Mouse (Mus musculus): Measurements from ENCODE around the gene Ifnl3. TPM values are rescaled to one million over a fixed set of nuclear protein-coding genes. Genes with fewer than 3 reads are reported as not detected.

Ifnl3 gene
- polyA plus RNA-seq, 1 experiment from 2014 or later = not detected

DNA sequence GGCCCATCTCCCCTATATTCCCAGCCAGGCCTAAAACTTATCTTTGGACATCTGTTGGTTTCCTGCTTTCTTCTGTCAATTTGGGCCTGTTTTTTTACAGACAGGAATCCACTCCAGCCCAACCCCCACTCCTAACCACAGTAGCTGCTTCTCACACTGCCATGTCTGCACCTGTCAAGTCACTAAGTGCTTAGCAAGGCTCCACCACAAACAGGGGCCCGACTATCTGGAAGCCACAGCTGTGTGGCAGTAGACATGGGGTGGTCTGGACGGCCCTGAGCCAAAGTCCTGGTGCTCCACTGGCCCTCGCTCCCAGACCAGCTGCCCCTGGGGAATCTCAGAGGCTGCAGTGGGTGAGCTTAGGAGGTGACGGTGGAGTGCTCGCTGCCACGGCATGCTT is 35.1 kb downstream of the Ifnl3 start:
- Histone ChIP-seq H3K4me2 (ENCODE audit: low read depth, low read length) (no peak overlapping the region), H3K36me3 (ENCODE audit: control insufficient read depth, insufficient read depth, low read length) (peaks cover 18% of the 10 kb centered on the region), H3K9ac (ENCODE audit: low read depth, low read length) (no peak overlapping the region), H3K27ac (ENCODE audit: low read length) (no peak overlapping the region), H3K27me3 (replicated peaks; ENCODE audit: control insufficient read depth, insufficient read depth, low read length) (no peaks in the 10 kb centered on the region), H3K4me3 (ENCODE audit: low read length) (no peak overlapping the region), H3K9me3 (ENCODE audit: control insufficient read depth, low read length) (no peaks in the 10 kb centered on the region), H3K4me1 (ENCODE audit: control insufficient read depth, insufficient read depth, low read length) (peaks cover 16% of the 10 kb centered on the region)
- WGBS = 76% methylated on average over 6 of the region's 6 CpGs
- ATAC-seq = no peak

DNA sequence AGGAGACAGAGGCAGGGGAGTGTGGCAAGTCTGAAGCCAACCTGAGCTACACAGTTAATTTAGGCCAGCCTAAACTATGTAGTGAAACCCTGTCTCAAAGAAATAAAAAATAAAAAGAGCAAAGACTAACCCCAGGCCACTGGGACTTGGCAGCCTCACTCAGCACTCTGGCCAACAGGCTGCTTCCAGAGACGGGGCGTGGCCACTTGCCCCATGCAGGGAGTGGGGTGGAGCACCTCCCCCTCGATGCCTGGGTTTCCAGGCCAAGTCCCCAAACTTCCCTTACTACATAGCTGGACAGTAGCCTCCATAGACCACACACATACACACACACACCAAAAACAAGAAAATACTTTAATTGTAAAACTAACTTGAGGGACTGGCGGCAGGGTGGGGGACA is 35.9 kb downstream of the Ifnl3 start:
- H3K9ac ChIP-seq (ENCODE audit: low read depth, low read length) = no peak overlapping the region
- H3K27ac ChIP-seq (ENCODE audit: low read length) = no peak overlapping the region
- ATAC-seq = 0 out of 2 replicates have a peak, but pooled peaks have one; percentile 18
- H3K9me3 ChIP-seq (ENCODE audit: control insufficient read depth, low read length) = no peaks in the 10 kb centered on the region
- H3K4me2 ChIP-seq (ENCODE audit: low read depth, low read length) = no peak overlapping the region
- H3K4me1 ChIP-seq (ENCODE audit: control insufficient read depth, insufficient read depth, low read length) = peaks cover 16% of the 10 kb centered on the region
- peaks cover 20% of the 10 kb centered on the region for H3K36me3 ChIP-seq (ENCODE audit: control insufficient read depth, insufficient read depth, low read length)
- WGBS = 57% methylated on average over 4 of the region's 4 CpGs
- H3K27me3 ChIP-seq (replicated peaks; ENCODE audit: control insufficient read depth, insufficient read depth, low read length) = no peaks in the 10 kb centered on the region
- H3K4me3 ChIP-seq (ENCODE audit: low read length) = no peak overlapping the region

DNA sequence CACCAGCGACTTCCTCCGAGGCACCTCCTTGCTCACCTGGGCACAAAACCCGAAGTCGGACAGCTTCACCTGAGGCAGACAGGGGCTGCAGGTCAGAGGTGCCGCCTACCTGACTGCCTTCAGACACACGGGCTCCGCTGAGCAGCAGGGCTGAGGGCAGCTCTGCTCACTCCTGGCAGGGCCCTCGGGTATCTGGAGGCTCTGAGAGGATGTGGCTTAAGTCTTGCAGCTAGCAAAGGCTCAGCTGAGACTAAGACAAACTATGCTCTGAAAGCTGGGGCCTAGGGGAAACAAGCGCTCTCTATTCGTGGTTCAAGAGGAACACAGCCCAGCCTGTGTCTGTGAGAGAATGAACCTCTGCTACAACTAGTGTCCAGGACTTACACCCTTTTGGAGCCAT is 38.2 kb downstream of the Ifnl3 start:
- WGBS = 91% methylated on average over 10 of the region's 10 CpGs
- no peak overlapping the region for H3K4me2 ChIP-seq (ENCODE audit: low read depth, low read length)
- H3K9me3 ChIP-seq (ENCODE audit: control insufficient read depth, low read length) = no peaks in the 10 kb centered on the region
- H3K36me3 ChIP-seq (ENCODE audit: control insufficient read depth, insufficient read depth, low read length) = peaks cover 37% of the 10 kb centered on the region
- H3K27me3 ChIP-seq (replicated peaks; ENCODE audit: control insufficient read depth, insufficient read depth, low read length) = no peaks in the 10 kb centered on the region
- H3K4me1 ChIP-seq (ENCODE audit: control insufficient read depth, insufficient read depth, low read length) = peaks cover 15% of the 10 kb centered on the region
- no peak for ATAC-seq
- no peak overlapping the region for H3K9ac ChIP-seq (ENCODE audit: low read depth, low read length)
- H3K27ac ChIP-seq (ENCODE audit: low read length) = no peak overlapping the region
- H3K4me3 ChIP-seq (ENCODE audit: low read length) = no peak overlapping the region

DNA sequence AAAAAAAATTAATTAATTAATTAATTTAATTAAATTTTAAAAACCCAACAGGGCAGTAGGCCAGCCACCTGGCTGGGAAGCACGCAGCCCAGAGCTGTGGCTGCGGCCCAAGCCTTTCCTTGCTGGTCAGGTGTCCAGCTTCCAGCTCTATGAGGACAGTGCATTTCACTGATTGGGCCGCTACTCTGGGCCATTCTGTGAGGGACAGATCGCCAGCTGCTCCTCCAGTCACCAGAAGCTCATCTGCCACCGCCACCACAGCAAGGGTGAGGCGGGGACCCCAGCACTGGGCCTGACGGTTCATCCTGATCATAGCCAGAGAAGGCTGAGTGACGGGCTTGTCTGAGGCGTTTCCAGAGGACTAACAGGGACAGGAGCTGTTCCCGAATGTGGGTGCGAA is 39.3 kb downstream of the Ifnl3 start:
- 89% methylated on average over 11 of the region's 11 CpGs for WGBS
- no peaks in the 10 kb centered on the region for H3K27me3 ChIP-seq (replicated peaks; ENCODE audit: control insufficient read depth, insufficient read depth, low read length)
- no peak for ATAC-seq
- H3K27ac ChIP-seq (ENCODE audit: low read length) = no peak overlapping the region
- no peaks in the 10 kb centered on the region for H3K9me3 ChIP-seq (ENCODE audit: control insufficient read depth, low read length)
- H3K9ac ChIP-seq (ENCODE audit: low read depth, low read length) = no peak overlapping the region
- peaks cover 42% of the 10 kb centered on the region for H3K36me3 ChIP-seq (ENCODE audit: control insufficient read depth, insufficient read depth, low read length)
- H3K4me3 ChIP-seq (ENCODE audit: low read length) = no peak overlapping the region
- H3K4me2 ChIP-seq (ENCODE audit: low read depth, low read length) = no peak overlapping the region
- H3K4me1 ChIP-seq (ENCODE audit: control insufficient read depth, insufficient read depth, low read length) = peaks cover 6% of the 10 kb centered on the region

DNA sequence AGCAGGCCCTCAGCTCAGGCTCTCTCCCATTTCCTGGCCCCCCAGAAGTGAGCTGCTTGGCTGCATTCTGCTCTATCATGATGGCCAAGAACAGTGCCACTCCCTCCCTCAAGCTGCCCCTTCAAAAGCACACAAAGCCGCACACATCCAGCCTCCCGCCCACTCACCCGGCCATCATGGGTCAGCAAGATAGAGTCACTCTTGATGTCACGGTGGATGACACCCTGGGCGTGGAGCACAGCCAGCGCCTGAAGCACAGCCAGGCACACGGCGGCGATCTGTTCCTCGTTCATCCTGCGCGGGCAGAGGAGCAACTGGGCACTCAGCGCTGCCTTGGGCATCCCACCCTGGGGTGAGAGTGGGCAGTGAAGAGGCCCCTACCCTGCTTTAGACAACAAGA is 39.7 kb downstream of the Ifnl3 start:
- 92% methylated on average over 13 of the region's 13 CpGs for WGBS
- no peaks in the 10 kb centered on the region for H3K9me3 ChIP-seq (ENCODE audit: control insufficient read depth, low read length)
- no peak for ATAC-seq
- H3K4me3 ChIP-seq (ENCODE audit: low read length) = no peak overlapping the region
- H3K9ac ChIP-seq (ENCODE audit: low read depth, low read length) = no peak overlapping the region
- peaks cover 6% of the 10 kb centered on the region for H3K4me1 ChIP-seq (ENCODE audit: control insufficient read depth, insufficient read depth, low read length)
- H3K36me3 ChIP-seq (ENCODE audit: control insufficient read depth, insufficient read depth, low read length) = peaks cover 46% of the 10 kb centered on the region
- no peaks in the 10 kb centered on the region for H3K27me3 ChIP-seq (replicated peaks; ENCODE audit: control insufficient read depth, insufficient read depth, low read length)
- H3K27ac ChIP-seq (ENCODE audit: low read length) = no peak overlapping the region
- no peak overlapping the region for H3K4me2 ChIP-seq (ENCODE audit: low read depth, low read length)

DNA sequence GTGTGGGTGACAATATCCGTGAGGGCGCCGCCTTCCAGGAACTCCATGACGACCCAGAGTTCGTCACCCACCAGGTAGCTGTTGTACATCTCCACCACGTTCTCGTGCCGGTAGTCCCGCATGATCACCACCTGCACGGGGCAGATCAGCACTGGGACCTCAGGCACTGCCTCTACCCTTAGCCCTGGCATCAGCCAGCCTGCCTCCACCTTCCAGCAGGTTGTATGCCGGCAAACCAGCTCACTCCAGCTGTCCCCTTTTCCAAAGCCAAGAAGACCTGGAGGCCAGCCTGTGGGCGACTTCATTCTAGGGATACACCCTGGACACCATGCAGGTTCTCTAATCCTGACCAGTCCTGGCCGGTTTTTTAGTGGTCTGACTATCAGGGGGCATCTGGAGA is 40.3 kb downstream of the Ifnl3 start:
- Histone ChIP-seq H3K4me1 (ENCODE audit: control insufficient read depth, insufficient read depth, low read length) (peaks cover 6% of the 10 kb centered on the region), H3K27ac (ENCODE audit: low read length) (no peak overlapping the region), H3K9me3 (ENCODE audit: control insufficient read depth, low read length) (no peaks in the 10 kb centered on the region), H3K9ac (ENCODE audit: low read depth, low read length) (no peak overlapping the region), H3K27me3 (replicated peaks; ENCODE audit: control insufficient read depth, insufficient read depth, low read length) (no peaks in the 10 kb centered on the region), H3K4me2 (ENCODE audit: low read depth, low read length) (no peak overlapping the region), H3K36me3 (ENCODE audit: control insufficient read depth, insufficient read depth, low read length) (peaks cover 50% of the 10 kb centered on the region), H3K4me3 (ENCODE audit: low read length) (no peak overlapping the region)
- ATAC-seq = no peak
- 95% methylated on average over 13 of the region's 13 CpGs for WGBS

DNA sequence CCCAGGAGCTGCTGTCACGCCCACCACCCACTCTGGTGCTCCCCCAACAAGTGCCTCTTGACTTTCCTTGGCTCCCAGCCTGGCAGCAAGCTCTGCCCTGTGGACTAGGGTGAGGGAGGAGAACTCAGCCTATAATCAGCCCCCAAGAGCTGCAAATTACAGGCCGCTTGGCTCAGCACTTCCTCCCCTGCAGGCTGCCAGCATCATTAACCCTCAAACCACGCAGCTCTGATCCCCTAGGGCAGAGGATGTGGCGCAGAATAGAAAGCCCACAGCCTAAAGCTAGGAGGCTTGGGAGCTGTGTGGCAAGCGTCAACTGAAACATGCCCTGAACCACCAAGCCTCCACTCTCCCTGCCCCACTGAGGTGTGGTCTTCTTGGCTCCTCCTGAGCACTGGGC is 42.8 kb downstream of the Ifnl3 start:
- no peak overlapping the region for H3K27ac ChIP-seq (ENCODE audit: low read length)
- H3K36me3 ChIP-seq (ENCODE audit: control insufficient read depth, insufficient read depth, low read length) = peaks cover 42% of the 10 kb centered on the region
- no peak overlapping the region for H3K4me2 ChIP-seq (ENCODE audit: low read depth, low read length)
- whole genome bisulfite sequencing = 73% methylated on average over 5 of the region's 5 CpGs
- no peak overlapping the region for H3K4me3 ChIP-seq (ENCODE audit: low read length)
- no peak for ATAC-seq
- peaks cover 13% of the 10 kb centered on the region for H3K4me1 ChIP-seq (ENCODE audit: control insufficient read depth, insufficient read depth, low read length)
- no peak overlapping the region for H3K9ac ChIP-seq (ENCODE audit: low read depth, low read length)
- no peaks in the 10 kb centered on the region for H3K9me3 ChIP-seq (ENCODE audit: control insufficient read depth, low read length)
- no peaks in the 10 kb centered on the region for H3K27me3 ChIP-seq (replicated peaks; ENCODE audit: control insufficient read depth, insufficient read depth, low read length)

DNA sequence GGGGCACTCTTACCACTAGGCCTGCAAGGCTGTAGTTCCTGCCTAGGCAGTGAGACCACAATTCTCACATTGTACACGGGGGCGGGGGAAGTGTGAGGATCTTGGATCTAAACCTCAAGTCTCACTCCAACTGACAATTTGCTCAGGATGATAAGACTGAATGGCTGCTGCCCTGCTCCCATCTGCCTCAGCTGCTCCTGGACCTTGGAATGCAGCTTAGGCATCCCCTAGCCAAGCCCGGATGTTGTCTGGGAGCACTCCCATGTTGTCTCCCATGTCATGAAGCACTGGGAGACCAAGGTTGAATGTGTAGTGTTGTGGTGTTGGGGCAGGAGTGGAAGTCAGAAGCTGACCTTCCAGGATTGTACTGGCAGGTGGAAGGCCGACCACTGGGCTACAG is 44.9 kb downstream of the Ifnl3 start:
- H3K4me1 ChIP-seq (ENCODE audit: control insufficient read depth, insufficient read depth, low read length) = peaks cover 34% of the 10 kb centered on the region
- no peak overlapping the region for H3K4me3 ChIP-seq (ENCODE audit: low read length)
- WGBS = 96% methylated on average over 4 of the region's 4 CpGs
- H3K4me2 ChIP-seq (ENCODE audit: low read depth, low read length) = no peak overlapping the region
- no peak overlapping the region for H3K27ac ChIP-seq (ENCODE audit: low read length)
- H3K27me3 ChIP-seq (replicated peaks; ENCODE audit: control insufficient read depth, insufficient read depth, low read length) = no peaks in the 10 kb centered on the region
- H3K9ac ChIP-seq (ENCODE audit: low read depth, low read length) = no peak overlapping the region
- H3K36me3 ChIP-seq (ENCODE audit: control insufficient read depth, insufficient read depth, low read length) = peaks cover 32% of the 10 kb centered on the region
- no peaks in the 10 kb centered on the region for H3K9me3 ChIP-seq (ENCODE audit: control insufficient read depth, low read length)
- no peak for ATAC-seq

DNA sequence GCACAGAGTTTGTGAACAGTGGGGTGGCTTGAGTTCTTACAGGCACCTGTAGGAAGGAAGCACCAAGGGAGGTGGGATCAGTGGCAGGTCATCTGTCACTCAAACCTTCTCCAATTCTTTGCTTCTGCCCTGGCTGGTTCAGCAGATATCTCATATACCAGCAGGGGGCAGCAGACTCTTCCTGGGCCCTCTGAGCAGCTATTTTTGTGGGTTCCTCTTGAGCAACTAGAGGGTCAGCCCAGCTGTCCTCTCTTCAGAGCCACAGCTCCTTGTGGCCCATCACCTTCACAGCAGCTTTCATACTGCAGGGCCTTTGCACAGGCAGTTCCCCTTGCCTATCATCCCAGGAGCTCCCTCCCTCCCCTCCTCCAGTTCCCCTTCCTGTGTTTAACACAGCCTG is 45.6 kb downstream of the Ifnl3 start:
- no peak for ATAC-seq
- Histone ChIP-seq H3K27me3 (replicated peaks; ENCODE audit: control insufficient read depth, insufficient read depth, low read length) (no peaks in the 10 kb centered on the region), H3K36me3 (ENCODE audit: control insufficient read depth, insufficient read depth, low read length) (peaks cover 32% of the 10 kb centered on the region)

DNA sequence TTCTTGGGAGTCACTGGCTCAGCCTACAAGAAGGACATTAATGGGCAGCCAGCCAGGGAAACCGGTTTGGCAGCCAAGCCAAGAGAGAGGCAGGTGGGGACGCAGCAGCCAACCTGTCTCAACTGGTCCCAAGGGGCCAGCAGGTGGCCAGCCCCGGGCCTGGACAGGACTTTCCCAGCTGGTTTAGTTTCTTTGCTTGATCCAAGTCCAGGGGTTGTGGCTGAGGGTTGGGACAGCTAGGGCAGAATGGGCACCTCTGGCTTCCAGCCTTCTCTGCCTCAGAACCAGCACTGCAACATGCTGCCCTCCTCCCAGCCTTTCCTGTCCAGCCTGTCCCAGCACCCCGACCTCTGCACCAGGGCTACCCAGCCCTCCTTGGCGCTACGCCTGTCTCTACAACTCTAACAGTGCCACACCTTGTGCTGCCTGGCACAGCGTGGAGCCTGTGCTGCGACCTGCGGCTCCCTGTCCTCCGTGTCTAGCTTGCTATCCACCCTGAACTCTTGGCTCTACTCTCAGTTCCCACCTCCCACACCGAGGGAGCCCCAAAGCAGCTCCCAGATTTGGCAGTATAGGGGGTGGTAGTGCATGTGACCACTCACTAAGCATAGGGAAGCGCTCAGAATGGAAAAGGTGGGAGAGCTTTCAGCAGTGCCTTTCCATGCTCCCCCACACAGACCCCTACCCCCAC is 47.8 kb downstream of the Ifnl3 start:
- H3K4me2 ChIP-seq (ENCODE audit: low read depth, low read length) = peak overlapping the region; percentile 44
- 42% methylated on average over 12 of the region's 12 CpGs for WGBS
- H3K4me3 ChIP-seq (ENCODE audit: low read length) = no peak overlapping the region
- H3K27me3 ChIP-seq (replicated peaks; ENCODE audit: control insufficient read depth, insufficient read depth, low read length) = no peaks in the 10 kb centered on the region
- H3K9me3 ChIP-seq (ENCODE audit: control insufficient read depth, low read length) = no peaks in the 10 kb centered on the region
- ATAC-seq = peak; percentile 83
- H3K4me1 ChIP-seq (ENCODE audit: control insufficient read depth, insufficient read depth, low read length) = peaks cover 56% of the 10 kb centered on the region
- peak overlapping the region; percentile 92 for H3K27ac ChIP-seq (ENCODE audit: low read length)
- peak overlapping the region; percentile 37 for H3K9ac ChIP-seq (ENCODE audit: low read depth, low read length)
- peaks cover 13% of the 10 kb centered on the region for H3K36me3 ChIP-seq (ENCODE audit: control insufficient read depth, insufficient read depth, low read length)

More for the DNA sequence above, 45.6 kb downstream of the Ifnl3 start:
- no peaks in the 10 kb centered on the region for H3K9me3 ChIP-seq (ENCODE audit: control insufficient read depth, low read length)
- H3K9ac ChIP-seq (ENCODE audit: low read depth, low read length) = no peak overlapping the region
- H3K4me2 ChIP-seq (ENCODE audit: low read depth, low read length) = no peak overlapping the region
- H3K4me3 ChIP-seq (ENCODE audit: low read length) = no peak overlapping the region
- H3K4me1 ChIP-seq (ENCODE audit: control insufficient read depth, insufficient read depth, low read length) = peaks cover 40% of the 10 kb centered on the region
- no peak overlapping the region for H3K27ac ChIP-seq (ENCODE audit: low read length)

Data from intestine, embryonic 16.5 days (tissue).